Mouse (Mus musculus): ENCODE data around the gene Lrrc39. TPM values are rescaled to one million over a fixed set of nuclear protein-coding genes. Genes with fewer than 3 reads are reported as not detected.

Lrrc39 gene
- total RNA-seq, 2 experiments from 2014 or later: not detected

GRCm38 (mm10) chr3:116601781-116602180, 39.0 kb downstream of the Lrrc39 start:
- DNase-seq: no peak
- intact Hi-C loops (cut with DNase I): no loop called here

DNA sequence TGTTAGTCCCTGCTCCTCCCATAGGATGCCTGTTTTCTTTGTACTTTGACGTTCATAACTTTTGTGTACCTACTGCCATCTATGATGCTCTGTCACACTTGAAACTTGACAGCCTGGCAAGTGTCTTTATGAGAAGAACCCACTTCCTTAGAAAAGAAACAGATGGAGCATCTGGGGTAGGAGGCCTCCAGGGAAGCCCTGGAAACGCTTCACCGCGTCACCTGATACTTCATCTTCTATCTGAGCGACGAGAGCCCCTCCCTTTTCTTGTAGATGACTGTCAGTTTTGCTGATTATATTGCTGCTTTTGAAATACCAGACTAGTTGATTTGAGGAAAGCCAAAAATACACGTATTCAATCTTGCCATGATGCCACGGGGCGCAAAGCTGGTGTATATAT, 41.8 kb downstream of the Lrrc39 start:
- intact Hi-C loops (cut with DNase I): no loop called here
- DNase-seq: no peak

DNA sequence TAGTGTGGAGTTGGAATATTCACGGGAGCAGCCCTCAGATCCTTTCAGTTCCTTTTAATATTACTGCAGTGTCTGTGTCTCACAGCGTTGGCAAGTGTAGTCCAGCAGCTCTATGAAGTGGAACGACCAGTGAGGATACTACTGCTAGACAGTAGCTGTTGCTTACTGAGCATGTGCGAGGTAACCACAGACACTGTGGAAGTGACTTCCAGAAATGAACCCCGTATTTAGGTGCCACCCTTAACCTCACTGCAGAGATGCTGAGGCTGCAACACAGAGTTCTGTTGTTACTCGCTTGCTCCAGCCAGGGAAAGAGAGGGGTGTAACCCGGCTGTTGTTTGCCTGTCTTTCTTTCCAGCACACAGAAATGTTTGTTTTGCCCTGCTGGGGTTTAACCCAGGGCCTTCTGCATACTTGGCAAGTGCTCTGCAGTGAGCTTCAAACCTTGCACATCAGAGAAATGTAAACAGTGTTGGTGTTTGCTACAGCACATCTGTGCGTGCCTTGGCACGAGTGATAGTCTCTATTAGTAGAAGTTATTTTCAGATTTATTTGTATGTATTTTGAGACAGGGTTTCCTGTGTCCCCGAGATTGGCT, 51.6 kb downstream of the Lrrc39 start, which contains the start of gene Trmt13:
Trmt13 (minus strand) TSS at position 293 of the 598 bp plus-strand sequence.
- no peak for DNase-seq
- intact Hi-C loops (cut with DNase I): no loop called here

DNA sequence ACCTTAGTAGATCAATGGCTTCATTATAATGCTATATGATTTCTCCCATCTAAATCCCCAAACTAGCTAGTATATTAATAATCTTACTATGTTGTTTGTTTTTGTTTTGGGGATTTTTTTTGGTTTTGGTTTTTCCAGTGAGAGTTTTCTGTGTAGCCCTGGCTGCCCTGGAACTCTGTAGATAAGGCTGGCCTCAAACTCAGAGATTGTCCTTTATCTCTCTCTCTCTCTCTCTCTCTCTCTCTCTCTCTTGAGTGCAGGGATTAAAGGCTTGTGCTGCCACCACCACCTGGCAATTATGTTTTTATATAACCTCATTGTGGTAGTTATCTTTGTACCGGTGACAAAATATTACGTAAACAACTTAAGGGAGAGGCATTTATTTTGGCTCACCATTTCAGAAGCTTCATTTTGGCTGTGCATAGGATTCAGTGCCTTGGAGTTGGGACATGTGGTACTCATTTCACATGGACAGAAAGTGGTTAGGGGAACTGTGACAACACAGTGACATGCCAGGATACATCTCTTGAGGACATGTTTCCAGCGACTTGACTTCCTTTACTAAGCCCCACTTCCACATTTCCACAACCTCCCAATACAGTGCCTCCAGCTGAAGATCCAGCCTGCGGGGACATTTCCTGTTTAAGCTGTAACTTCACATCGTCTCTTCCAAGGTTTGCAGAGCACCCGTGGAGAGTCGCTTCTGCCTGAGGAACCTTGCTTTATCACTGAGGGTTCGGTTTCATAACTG, 52.7 kb downstream of the Lrrc39 start:
- DNase-seq: no peak
- intact Hi-C loops (cut with DNase I): no loop called here

DNA sequence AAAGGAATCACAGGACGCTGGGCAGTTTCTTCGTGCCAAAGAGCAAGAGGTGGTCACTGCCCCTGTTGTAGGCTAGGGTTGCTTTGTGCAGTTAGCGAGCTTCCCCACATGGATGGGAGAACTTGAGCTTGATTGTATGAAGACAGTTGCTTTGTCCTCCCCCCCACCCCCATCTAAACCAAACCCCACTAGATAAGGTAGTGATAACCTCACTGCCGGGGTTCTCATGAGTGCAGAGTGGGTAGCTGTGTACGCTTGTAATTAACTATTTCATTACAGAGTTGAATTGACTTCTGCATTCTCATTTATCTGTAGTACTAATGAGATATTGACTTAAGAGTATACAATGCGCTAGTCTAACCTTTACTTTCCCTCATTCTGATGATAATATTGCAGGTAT, 56.1 kb downstream of the Lrrc39 start:
- intact Hi-C loops (cut with DNase I): no loop called here
- no peak for DNase-seq

GRCm38 (mm10) chr3:116620636-116621370, 58.0 kb downstream of the Lrrc39 start:
- intact Hi-C loops (cut with DNase I): no loop called here
- DNase-seq: no peak

- no peak for DNase-seq
- intact Hi-C loops (cut with DNase I): no loop called here
Measured at GRCm38 (mm10) chr3:116622641-116623040, 59.9 kb downstream of the Lrrc39 start.

DNA sequence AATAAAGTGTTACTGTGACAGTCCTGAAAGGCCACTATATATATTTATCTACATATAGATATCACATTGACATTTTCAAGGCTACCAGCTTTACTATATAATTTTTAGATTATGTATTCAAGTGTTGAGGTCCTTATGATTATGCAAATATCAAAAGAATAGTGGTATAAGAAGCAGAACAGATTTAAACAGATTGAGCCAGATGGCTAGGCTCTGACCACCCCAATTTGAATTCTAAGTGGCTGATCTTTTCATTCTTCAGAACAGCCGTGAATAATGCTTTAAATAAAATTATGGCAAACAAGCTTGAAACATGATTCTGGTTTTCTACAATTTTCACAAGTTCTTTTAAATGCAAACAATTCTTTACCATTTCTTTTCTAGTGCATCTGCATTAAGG, 68.7 kb downstream of the Lrrc39 start:
- no peak for DNase-seq
- intact Hi-C loops (cut with DNase I): no loop called here

Other genes starting within 250 kb of the Lrrc39 start
- 1 to 10 TPM; 3.6 to 4.9 TPM for gene Cdc14a, start 138.9 kb upstream of the Lrrc39 start, total RNA-seq (2021)
- 10 to 100 TPM; 67.5 to 71.1 TPM for gene Rtca, start 54.8 kb upstream of the Lrrc39 start, total RNA-seq (2021)
- gene Dbt, start 49.9 kb upstream of the Lrrc39 start, total RNA-seq (2021): 10 to 100 TPM; 13.8 to 16.2 TPM
- gene Sass6, start 32.0 kb downstream of the Lrrc39 start, total RNA-seq (2021): 10 to 100 TPM; 11.5 to 12.3 TPM
- 10 to 100 TPM; 17.9 to 20.0 TPM for gene Trmt13, start 51.6 kb downstream of the Lrrc39 start, total RNA-seq (2021)
- 10 to 100 TPM; 49.7 to 55.7 TPM for gene Mfsd14a, start 99.7 kb downstream of the Lrrc39 start, total RNA-seq (2021)
- gene Gm43191, start 118.3 kb downstream of the Lrrc39 start, total RNA-seq (2021): under 1 TPM in 1 of 2 experiments, not detected in 1; 0.68 TPM
- gene Slc35a3, start 149.9 kb downstream of the Lrrc39 start, total RNA-seq (2021): 10 to 100 TPM; 14.6 to 15.8 TPM
- 10 to 100 TPM; 30.8 to 31.0 TPM for gene Agl, start 245.2 kb downstream of the Lrrc39 start, total RNA-seq (2021)

All from left cerebral cortex, postnatal 4 days (tissue).